Mouse (Mus musculus) hindbrain, embryonic 15.5 days (tissue): ENCODE measurements around the gene Wnk1. TPM values are rescaled to one million over a fixed set of nuclear protein-coding genes. Genes with fewer than 3 reads are reported as not detected.

Experiments
- ATAC-seq: fragments of 200-750 bp; cut with Nextera tagmentation; 2 replicates; pipeline ENCODE4 v1.8.0; 2017; ENCODE audit warnings: low read depth, moderate number of reproducible peaks, moderate TSS enrichment; ENCODE audit not compliant: low FRiP score
- H3K27ac ChIP-seq: fragments of 300-500 bp; sonication (generic); replicated peaks from 2 replicates; pipeline ENCODE4 v1.5.1; 2015; ENCODE audit warnings: mild to moderate bottlenecking, inconsistent platforms
- H3K27me3 ChIP-seq: fragments of 300-500 bp; sonication (generic); 2 replicates; pipeline ENCODE4 v1.6.1; 2015; ENCODE audit warnings: control low read depth, inconsistent platforms
- H3K36me3 ChIP-seq: fragments of 300-500 bp; sonication (generic); 2 replicates; pipeline ENCODE4 v1.6.1; 2015; ENCODE audit warnings: control low read depth, inconsistent platforms
- H3K4me1 ChIP-seq: fragments of 300-500 bp; sonication (generic); replicated peaks from 2 replicates; pipeline ENCODE4 v1.6.1; 2015; ENCODE audit warnings: control low read depth, inconsistent platforms
- H3K4me2 ChIP-seq: fragments of 300-500 bp; sonication (generic); 2 replicates; pipeline ENCODE4 v1.6.1; 2015; ENCODE audit warnings: moderate library complexity, mild to moderate bottlenecking, inconsistent platforms
- H3K4me3 ChIP-seq: fragments of 300-500 bp; sonication (generic); 2 replicates; pipeline ENCODE4 v1.5.1; 2015; ENCODE audit warnings: mild to moderate bottlenecking, inconsistent platforms
- H3K9ac ChIP-seq: fragments of 300-500 bp; sonication (generic); 2 replicates; pipeline ENCODE4 v1.6.1; 2015; ENCODE audit warnings: inconsistent platforms
- H3K9me3 ChIP-seq: fragments of 300-500 bp; sonication (generic); 2 replicates; pipeline ENCODE4 v1.6.1; 2016; ENCODE audit warnings: control low read depth, inconsistent platforms
- WGBS: fragments of 180-500 bp; shearing (Covaris S2); methylation state at CpG from one replicate; pipeline ENCODE4 v1.1.7; 2015; 5-methylcytosine and 5-hydroxymethylcytosine counted together
- polyA plus RNA-seq: library from polyadenylated mRNA; unstranded; fragments of >200 nt; fragmentation: Nextera tagmentation; extraction: Ambion mirVana; gene quantifications from 2 replicates; pipeline ENCODE4 v1.2.1, GENCODE M21; 2015

Gene Wnk1
- polyA plus RNA-seq, 1 experiment from 2014 or later = 46.6 TPM

DNA sequence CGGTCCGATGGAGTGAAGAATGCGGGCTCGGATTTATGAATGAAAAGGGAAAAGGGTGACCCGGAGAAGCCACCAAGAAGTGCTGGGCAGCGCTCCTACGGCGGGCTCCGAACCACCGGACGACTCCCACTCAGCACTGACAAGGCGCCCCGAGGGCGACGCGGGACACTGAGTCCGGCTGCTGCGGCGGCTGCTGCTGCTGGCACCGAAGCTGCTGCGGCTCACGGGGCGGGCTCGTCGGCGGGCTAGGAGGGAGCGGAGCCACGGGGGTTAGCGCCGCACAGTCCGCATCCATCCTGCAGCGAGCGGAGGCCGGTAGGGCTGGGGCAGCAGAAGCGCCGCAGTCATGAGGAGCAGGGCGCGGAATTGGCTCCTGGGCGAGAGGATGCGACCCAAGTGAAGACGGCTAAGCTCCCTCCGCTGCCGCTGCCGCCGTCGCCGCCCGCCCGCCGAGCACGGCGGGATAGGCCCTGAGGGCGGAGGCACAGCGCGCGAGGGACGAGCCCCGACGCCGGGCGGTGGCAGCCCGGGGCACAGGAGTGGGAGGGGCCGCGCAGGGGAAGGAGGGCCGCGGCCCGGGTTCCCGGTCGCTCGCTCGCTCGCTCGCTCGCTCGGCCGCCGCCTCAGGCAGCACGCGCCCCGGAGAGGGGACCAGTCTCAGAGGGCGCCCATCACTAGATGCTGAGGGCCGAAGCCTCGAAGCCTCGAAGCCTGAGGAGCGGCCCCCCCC, 671 bp downstream of the Wnk1 start:
- Histone ChIP-seq H3K27ac (peak overlapping the region; percentile 98), H3K9ac (peak overlapping the region; percentile 83), H3K4me3 (peak overlapping the region; percentile 81), H3K36me3 (no peaks in the 10 kb centered on the region), H3K9me3 (no peaks in the 10 kb centered on the region), H3K27me3 (no peaks in the 10 kb centered on the region), H3K4me2 (peak overlapping the region; percentile 89), H3K4me1 (peaks cover 29% of the 10 kb centered on the region)
- 0% methylated on average over 54 of the region's 85 CpGs for WGBS
- peak; percentile 56 for ATAC-seq

DNA sequence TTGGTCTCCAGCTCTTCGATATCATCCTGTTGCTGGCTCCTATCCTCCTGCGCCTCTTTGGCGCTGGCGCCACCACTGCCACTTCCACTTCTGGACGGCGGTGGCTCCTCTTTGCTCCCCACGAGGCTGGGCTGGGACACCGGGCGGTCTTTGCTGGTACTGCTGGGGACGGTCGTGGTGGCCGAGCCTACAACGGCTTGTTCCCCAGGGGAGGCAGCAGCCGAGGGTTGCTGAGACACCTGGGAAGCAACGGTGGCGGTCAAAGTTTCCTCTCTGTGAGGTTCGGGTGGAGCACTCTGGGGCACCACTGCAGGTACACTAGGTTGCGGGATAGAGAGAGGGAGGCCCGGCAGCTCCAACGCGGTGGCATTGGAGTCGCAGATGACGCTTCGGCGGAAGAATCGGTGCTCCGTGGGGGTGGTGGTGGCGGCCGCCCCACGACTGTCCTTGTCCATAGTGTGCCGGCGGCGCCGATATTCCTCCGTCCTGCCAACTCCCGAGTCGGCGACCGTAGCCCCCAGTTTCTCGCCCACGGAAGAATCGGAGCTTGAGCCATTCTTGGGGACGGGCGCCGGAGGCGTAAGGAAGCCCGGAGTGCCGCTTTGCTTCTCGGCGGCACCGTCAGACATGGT, 1.4 kb downstream of the Wnk1 start:
- ATAC-seq = no peak
- Histone ChIP-seq H3K4me2 (peak overlapping the region; percentile 89), H3K9me3 (no peaks in the 10 kb centered on the region), H3K9ac (peak overlapping the region; percentile 83), H3K36me3 (no peaks in the 10 kb centered on the region), H3K27me3 (no peaks in the 10 kb centered on the region), H3K27ac (peak overlapping the region; percentile 98), H3K4me1 (peaks cover 35% of the 10 kb centered on the region), H3K4me3 (peak overlapping the region; percentile 81)
- under 1% methylated on average over 51 of the region's 51 CpGs for WGBS

DNA sequence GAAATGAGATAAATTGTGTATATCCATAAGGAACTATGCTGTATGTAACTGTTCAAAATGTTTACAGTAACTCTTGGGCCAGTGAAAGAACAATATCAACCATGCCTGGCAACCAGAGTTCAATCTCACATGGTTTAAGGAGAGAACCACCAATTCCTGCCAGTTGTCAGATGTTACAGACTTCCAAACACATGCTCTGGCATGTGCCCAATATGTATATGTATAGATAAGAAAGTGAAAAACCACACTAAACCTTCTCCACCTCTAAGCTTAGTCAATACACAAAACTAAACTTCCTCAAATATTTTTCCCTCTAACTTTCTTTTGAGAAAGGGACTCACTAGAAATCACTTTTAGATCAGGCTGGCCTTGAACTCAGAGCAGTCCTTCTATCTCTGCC, 13.9 kb downstream of the Wnk1 start:
- H3K36me3 ChIP-seq = no peaks in the 10 kb centered on the region
- no peak overlapping the region for H3K4me2 ChIP-seq
- H3K27ac ChIP-seq = no peak overlapping the region
- H3K4me3 ChIP-seq = no peak overlapping the region
- no peaks in the 10 kb centered on the region for H3K27me3 ChIP-seq
- H3K9me3 ChIP-seq = no peaks in the 10 kb centered on the region
- H3K4me1 ChIP-seq = no peaks in the 10 kb centered on the region
- ATAC-seq = no peak
- no peak overlapping the region for H3K9ac ChIP-seq

DNA sequence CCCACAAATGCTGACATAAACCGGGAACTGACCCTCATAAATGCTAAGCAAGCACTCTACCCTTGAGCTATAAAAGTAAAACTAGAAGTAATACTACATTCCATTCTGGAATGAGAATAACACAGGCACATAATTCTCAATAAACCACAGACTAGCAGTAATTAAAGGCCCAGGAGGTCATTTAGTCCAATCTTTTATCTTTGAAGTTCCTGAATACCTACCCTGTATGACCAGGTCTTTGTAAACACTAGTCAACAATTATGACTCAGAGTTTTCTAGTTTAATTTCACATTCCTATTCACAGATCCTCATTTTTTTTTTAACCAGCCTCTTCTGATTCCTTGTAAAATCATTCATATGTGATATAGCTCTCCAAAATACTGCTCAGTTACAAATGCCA, 14.7 kb downstream of the Wnk1 start:
- peaks cover 4% of the 10 kb centered on the region for H3K4me1 ChIP-seq
- no peak for ATAC-seq
- no peak overlapping the region for H3K4me2 ChIP-seq
- H3K27ac ChIP-seq = no peak overlapping the region
- no peaks in the 10 kb centered on the region for H3K9me3 ChIP-seq
- no peaks in the 10 kb centered on the region for H3K27me3 ChIP-seq
- 89% methylated on average over 1 of the region's 1 CpGs for WGBS
- H3K9ac ChIP-seq = no peak overlapping the region
- H3K36me3 ChIP-seq = no peaks in the 10 kb centered on the region
- no peak overlapping the region for H3K4me3 ChIP-seq

DNA sequence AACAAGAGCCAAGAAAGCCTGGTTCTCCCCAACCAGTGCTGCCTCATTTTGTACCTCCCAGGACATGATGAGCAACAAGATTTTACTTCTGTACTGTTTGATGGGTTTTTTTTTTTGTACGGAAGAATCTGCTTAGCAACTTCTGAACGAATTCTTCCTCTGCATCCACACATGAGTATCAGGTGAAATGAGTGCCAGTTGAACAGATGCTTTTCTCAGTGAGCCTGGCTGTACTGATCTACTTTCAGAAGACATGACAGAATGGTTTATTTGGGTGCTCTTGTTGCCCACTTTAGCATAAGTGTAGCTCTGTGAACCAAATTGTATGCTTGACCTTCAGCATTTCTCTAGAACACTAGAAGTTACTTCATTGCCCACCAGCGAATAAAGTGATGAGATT, 16.4 kb downstream of the Wnk1 start:
- ATAC-seq = no peak
- Histone ChIP-seq H3K4me1 (peaks cover 4% of the 10 kb centered on the region), H3K36me3 (no peaks in the 10 kb centered on the region), H3K4me3 (no peak overlapping the region), H3K4me2 (no peak overlapping the region), H3K27me3 (no peaks in the 10 kb centered on the region), H3K9me3 (no peaks in the 10 kb centered on the region), H3K27ac (no peak overlapping the region), H3K9ac (no peak overlapping the region)
- 86% methylated on average over 3 of the region's 3 CpGs for WGBS

DNA sequence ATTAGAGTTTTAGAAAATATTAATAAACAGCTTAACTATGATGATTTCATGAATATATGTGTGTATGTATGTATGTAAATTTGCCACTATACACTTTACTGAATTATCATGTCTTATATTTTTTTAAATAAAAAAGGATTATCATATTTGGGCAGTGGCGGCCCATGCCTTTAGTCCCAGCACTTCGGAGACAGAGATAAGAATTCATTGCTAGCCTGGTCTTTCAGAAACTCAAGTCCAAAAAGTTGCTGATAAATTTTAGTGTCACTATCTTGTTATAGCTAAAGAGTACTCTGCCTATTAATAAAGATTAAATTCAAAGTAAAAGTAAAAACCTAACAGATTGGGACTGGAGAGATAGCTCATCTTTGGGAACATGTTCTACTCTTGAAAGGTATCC, 18.8 kb downstream of the Wnk1 start:
- Histone ChIP-seq H3K9ac (no peak overlapping the region), H3K27ac (no peak overlapping the region), H3K9me3 (no peaks in the 10 kb centered on the region), H3K27me3 (no peaks in the 10 kb centered on the region), H3K36me3 (no peaks in the 10 kb centered on the region), H3K4me2 (no peak overlapping the region), H3K4me1 (peaks cover 4% of the 10 kb centered on the region), H3K4me3 (no peak overlapping the region)
- 97% methylated on average over 2 of the region's 2 CpGs for WGBS
- no peak for ATAC-seq

DNA sequence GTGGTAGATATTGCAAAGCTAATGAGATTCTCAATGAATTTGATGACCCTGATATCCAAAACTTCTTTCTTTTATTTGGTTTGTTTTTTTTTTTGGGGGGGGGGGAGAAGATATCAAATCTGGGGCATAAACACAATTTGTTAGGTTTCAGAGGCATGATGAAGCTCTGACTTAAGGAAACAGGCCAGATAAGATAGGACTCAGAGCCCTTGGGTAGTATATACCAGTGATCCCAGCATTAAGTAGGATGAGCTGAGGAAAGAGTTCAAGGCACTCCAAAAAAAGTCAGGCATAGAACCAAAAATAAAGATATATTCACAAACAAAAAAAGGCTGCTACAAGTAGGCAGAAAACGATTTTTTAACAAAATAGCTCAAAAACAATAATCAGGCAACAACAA, 25.3 kb downstream of the Wnk1 start:
- Histone ChIP-seq H3K27ac (no peak overlapping the region), H3K4me2 (no peak overlapping the region), H3K4me1 (no peaks in the 10 kb centered on the region), H3K9ac (no peak overlapping the region), H3K27me3 (no peaks in the 10 kb centered on the region), H3K4me3 (no peak overlapping the region), H3K36me3 (no peaks in the 10 kb centered on the region), H3K9me3 (no peaks in the 10 kb centered on the region)
- no peak for ATAC-seq
- WGBS = 85% methylated on average over 1 of the region's 1 CpGs

DNA sequence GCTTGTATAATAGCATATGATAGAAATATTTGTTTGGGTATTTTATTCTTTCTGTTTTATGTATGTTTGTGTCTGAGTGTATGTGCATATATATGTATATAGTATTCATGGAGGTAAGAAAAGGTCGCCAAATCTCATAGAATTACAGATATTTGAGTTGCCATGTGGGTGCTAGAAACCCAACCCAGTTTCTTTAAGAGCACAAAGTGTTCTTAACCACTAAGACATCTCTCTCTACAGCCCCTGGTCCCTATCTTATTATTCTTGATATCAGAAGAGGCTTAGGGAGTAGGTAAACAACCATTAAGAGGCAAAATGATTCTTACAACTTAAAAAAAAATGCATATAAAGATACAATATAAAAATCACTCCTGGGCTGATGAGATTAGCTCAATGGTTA, 27.0 kb downstream of the Wnk1 start:
- Histone ChIP-seq H3K36me3 (no peaks in the 10 kb centered on the region), H3K27ac (no peak overlapping the region), H3K9me3 (no peaks in the 10 kb centered on the region), H3K9ac (no peak overlapping the region), H3K4me2 (no peak overlapping the region), H3K4me1 (no peaks in the 10 kb centered on the region), H3K27me3 (no peaks in the 10 kb centered on the region), H3K4me3 (no peak overlapping the region)
- WGBS = 93% methylated on average over 1 of the region's 1 CpGs
- no peak for ATAC-seq

DNA sequence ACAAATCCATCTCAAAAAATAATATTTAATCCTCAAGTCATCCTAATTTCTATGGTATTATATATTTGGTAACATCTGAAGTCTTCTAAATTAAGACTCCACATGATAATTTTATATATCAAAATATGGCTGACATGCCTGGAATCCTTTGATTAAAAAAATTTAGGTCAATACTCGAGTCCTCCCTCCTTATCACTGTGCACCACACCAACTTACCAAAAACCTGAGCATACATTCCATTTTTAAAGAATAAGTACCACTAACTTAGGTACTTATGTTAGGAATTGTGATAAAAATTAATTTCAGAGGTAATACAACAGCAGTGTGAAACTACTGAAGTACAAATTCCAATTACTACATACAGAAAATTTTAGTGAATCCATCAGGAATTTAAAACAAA, 27.5 kb downstream of the Wnk1 start:
- Histone ChIP-seq H3K27ac (no peak overlapping the region), H3K9ac (no peak overlapping the region), H3K4me3 (no peak overlapping the region), H3K4me2 (no peak overlapping the region), H3K36me3 (no peaks in the 10 kb centered on the region), H3K9me3 (no peaks in the 10 kb centered on the region), H3K27me3 (no peaks in the 10 kb centered on the region), H3K4me1 (no peaks in the 10 kb centered on the region)
- WGBS = 93% methylated on average over 1 of the region's 1 CpGs
- ATAC-seq = no peak

DNA sequence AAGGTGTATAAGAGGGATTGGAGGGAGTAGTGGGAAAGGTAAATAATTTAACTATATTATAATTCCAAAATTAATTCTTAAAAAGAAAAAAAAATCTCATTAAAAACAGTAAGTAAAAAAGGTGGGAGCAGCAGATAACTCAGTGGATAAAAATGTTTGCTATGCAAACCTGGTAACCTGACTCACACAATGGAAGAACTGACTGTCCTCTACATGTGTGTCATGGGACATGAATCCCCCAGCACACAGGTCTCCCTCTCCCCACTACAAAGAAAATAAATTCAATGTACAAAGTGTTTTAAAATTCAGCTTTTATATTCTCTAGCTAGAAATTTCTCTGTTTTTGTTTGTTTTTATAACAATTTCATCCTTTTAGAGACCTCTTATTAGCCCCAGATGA, 27.9 kb downstream of the Wnk1 start:
- no peaks in the 10 kb centered on the region for H3K36me3 ChIP-seq
- no peak overlapping the region for H3K27ac ChIP-seq
- H3K4me2 ChIP-seq = no peak overlapping the region
- H3K4me1 ChIP-seq = no peaks in the 10 kb centered on the region
- no peaks in the 10 kb centered on the region for H3K9me3 ChIP-seq
- no peaks in the 10 kb centered on the region for H3K27me3 ChIP-seq
- H3K4me3 ChIP-seq = no peak overlapping the region
- no peak overlapping the region for H3K9ac ChIP-seq
- no peak for ATAC-seq

DNA sequence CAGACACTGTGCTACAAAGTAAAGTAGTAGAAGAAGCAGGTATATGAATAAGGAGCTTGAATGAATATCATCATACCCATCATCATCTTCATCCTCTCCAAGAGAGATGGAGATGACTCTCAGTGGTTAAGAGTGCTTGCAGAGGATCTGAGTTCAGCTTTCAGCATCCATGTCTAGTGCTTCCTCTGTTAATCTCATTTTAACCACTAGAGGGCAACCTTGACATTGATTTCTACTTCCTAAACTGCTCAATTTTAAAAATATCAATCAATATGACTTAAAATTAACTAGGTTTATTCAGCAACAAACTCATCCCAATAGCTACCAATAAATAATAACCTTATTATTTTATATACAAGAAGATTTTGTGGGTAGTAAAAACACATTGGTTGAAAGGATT, 36.8 kb downstream of the Wnk1 start:
- Histone ChIP-seq H3K27ac (no peak overlapping the region), H3K36me3 (0 out of 2 replicates have a peak, but pooled peaks cover 9% of the 10 kb centered on the region), H3K9ac (no peak overlapping the region), H3K4me2 (no peak overlapping the region), H3K27me3 (no peaks in the 10 kb centered on the region), H3K4me3 (no peak overlapping the region), H3K9me3 (no peaks in the 10 kb centered on the region), H3K4me1 (no peaks in the 10 kb centered on the region)
- ATAC-seq = no peak

DNA sequence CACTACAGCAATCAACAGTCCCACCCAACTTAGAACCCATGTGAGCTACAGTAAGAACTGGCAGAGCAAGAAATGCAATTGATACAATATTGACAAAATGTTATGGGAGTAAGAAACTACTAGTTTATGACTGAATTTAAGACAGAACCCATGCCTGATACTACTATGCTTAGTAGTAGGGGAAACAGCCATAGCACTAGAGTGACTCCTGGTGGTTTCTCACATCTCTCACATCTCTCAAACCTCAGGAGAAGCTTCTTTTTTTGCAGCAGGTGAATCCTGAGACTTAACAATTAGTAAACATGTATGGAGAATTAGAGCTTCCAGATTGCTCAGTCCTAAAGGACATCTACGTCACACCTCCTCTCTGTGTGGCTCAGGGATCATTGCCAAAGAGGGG, 42.0 kb downstream of the Wnk1 start:
- H3K27me3 ChIP-seq = no peaks in the 10 kb centered on the region
- H3K9me3 ChIP-seq = no peaks in the 10 kb centered on the region
- H3K9ac ChIP-seq = no peak overlapping the region
- H3K36me3 ChIP-seq = peaks cover 11% of the 10 kb centered on the region; the same call in 1 of the 2 replicates
- H3K4me2 ChIP-seq = no peak overlapping the region
- 88% methylated on average over 1 of the region's 1 CpGs for WGBS
- no peak for ATAC-seq
- no peaks in the 10 kb centered on the region for H3K4me1 ChIP-seq
- no peak overlapping the region for H3K4me3 ChIP-seq
- H3K27ac ChIP-seq = no peak overlapping the region
